Mouse (Mus musculus) frontal cortex, adult 2 months (tissue): Measurements from ENCODE around the gene Snx3. TPM values are rescaled to one million over a fixed set of nuclear protein-coding genes. Genes with fewer than 3 reads are reported as not detected.
A peak's percentile ranks its signal among the peaks of the same experiment; 100 is the strongest.

ENCODE experiments used
- DNase-seq, 2 experiments: peaks; one replicate each; pipeline ENCODE4 v3.0.0; 2022; ENCODE audit warnings: low spot score in 1 of 2; ENCODE audit errors: extremely low spot score in 1 of 2
- polyA plus RNA-seq: library from polyadenylated mRNA; depleted of rRNA; stranded (reverse); fragments of >200 nt; gene quantifications from 2 replicates; pipeline ENCODE4 v1.2.3, GENCODE M21; 2012; rRNA removed

Snx3 gene
- polyA plus RNA-seq, 1 experiment: 328 TPM

DNA sequence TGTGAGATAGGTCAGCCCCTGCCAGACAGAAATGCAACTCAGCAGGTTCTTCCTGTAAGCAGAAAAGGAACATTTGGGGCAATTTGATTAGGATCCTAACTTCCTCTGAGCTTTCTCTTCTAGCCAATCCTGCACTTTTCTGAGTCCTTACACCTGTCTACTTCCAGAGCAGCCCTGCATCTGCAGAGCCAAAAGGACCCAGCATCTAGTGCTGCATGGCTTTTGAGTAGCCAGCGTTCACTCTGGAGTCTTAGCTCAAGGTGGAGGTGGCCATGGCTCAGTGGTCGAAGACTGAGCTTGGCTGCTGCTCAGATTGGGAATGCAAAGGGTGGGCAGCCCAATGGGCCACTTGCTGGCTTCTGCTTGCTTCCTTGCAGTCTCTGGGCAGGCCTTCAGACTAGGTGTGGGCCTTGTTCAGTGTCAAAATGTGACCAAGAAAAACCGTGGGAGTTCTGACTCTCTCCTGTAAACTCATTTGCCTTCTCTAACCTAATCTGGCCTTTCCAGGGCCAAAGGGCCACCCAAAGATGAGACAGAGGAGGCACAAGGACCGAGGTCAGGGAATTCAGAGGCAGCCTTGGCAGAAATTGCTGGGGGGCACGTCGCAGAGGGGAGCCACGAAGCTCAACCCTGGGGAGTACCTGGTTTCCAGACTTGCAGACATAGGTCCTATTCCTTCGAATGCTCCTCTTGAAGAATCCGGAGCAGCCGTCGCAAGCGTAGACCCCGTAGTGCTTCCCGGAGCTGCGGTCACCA is 75.9 kb downstream of the Snx3 start:
- DNase-seq: no peak

DNA sequence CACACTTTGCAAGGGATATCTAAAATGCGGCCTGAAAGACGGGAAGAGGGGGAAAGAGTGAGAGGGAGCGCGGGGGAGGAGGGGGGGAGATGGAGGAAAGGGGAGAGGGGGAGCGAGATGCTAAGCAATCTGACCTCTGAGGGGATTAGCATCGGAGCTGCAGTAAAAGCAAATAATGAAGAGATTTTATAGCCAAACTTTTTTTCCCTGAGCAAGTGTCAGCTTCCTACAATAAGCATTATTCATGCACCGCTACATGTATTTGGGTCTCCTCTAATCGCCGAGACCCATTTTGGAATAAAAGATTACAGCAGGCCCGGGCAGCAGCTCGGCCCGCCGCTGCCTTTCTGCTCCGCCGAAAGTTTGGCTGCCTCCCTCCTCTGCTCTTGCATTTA is 76.4 kb downstream of the Snx3 start:
- no peak for DNase-seq

DNA sequence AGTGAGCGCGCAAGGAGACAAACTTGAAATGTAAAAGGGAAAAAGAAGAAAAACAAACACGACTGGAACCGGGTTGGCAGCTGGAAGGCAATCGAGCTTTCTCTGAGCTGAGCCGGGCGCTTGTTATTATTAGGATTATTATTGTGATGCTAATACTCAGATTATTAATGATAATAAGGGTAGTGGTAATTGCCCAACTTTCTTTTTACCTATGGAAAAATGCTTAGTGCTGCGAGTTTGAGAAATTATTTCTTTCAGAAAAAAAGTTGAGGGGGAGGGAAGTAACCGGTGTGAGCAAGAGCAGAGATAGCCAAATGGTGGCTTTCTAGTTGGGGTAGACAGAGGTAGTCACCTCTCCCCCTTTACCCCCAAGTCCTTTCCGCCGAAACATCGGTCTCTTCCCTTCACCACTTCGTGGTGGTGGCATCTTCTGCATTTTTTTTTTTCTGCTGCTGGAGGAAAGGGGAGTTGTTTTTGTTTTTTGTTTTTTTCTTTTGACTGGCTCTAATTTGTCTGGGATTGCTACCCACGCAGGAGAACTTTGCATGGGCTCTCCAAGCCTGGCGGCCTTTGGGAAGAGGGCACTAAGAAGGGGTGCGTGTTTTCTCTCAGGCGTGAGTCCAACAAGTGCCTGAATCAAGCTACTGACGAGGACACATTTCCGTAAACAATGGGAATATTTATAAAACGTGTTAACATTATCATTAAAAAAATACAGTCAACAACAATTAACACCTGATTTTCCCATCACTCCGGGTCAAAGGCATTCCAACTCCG is 77.1 kb downstream of the Snx3 start:
- no peak for DNase-seq

DNA sequence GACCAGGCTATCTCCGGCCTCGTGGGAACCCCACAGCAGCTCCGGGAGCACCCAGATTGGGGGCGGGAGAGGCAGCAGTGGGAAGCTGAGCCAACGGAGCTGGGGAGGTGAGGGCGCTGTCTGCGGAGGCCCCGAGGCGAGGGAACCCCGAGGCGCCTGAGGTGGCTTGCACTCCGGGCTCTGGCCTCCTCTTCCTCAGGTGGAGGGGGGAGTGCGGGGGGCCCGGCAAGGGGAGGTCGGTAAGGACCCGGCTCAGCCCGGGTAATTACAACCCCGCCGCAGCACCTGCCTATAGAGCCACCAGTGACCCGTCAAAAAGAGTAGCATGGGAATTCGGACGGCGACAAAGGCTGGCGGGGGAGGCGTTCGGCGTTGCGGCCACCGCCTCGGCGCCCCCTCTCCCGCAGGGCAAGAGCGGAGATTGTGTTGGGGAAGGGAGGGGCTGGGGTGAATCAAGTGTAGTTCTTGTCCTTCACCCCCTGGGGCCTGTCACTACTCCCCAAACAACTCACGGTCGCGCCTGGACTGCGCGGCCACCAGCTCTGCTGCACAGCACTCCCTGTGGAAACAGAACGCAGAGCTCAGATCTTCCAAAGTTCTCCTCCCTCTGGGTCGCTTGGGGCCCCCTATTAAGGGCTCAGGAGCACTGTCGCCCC is 77.8 kb downstream of the Snx3 start:
- DNase-seq: no peak

DNA sequence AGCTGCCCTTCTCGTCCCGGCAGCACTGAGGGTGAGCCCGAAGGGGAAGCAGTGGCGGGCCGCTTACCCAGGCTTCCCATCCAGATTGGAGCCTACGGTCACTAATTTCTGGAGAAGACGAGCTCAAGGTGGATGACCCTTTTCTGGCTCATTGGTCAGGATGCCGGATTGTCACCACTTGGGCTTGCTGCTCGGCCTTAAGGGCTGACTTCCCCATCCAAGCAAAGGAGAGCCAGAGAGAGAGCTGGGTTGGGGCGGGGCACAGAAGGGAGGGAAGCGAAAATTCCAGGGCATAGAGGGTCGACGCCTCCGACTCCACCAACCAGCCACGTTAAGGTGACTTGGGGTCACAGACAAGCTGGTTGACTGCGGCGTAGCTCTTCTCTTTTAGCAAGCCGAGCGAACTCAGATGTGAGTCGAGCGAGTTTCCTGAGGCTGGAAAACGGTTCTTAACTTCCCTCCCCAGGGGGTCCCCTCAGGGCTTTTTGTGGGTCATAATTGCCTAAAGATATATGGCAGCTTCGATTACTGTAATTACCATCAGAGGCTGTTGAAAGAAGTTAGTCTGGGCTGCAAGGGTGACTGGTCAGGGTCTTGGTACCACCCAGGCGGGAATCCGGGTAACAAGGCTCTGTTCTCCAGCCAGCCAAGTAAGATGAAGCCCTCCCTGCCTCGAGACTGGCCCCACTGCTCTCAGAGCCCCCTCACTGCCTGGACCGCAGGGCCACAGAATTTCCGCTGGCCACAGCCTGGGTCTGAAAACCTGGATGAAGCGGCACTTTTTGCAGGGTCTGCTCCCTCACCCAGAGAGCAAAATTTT is 78.5 kb downstream of the Snx3 start:
- DNase-seq: no peak

DNA sequence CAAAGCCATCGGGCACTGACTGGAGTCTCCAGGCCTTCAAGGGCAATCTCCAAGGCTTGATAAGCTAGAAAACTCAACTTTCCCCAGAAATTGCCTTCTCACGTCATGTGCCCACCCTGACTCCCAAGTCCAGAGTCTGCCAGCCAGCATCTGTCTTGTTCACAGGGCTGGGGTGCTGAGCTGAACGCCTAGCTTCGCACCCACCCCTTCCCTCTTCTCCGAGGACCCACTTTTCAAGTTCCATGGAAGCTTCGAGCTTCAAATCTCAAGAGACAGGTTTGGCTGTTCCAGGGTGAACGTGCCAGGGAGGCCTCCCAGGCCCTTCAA is 79.1 kb downstream of the Snx3 start:
- no peak for DNase-seq

DNA sequence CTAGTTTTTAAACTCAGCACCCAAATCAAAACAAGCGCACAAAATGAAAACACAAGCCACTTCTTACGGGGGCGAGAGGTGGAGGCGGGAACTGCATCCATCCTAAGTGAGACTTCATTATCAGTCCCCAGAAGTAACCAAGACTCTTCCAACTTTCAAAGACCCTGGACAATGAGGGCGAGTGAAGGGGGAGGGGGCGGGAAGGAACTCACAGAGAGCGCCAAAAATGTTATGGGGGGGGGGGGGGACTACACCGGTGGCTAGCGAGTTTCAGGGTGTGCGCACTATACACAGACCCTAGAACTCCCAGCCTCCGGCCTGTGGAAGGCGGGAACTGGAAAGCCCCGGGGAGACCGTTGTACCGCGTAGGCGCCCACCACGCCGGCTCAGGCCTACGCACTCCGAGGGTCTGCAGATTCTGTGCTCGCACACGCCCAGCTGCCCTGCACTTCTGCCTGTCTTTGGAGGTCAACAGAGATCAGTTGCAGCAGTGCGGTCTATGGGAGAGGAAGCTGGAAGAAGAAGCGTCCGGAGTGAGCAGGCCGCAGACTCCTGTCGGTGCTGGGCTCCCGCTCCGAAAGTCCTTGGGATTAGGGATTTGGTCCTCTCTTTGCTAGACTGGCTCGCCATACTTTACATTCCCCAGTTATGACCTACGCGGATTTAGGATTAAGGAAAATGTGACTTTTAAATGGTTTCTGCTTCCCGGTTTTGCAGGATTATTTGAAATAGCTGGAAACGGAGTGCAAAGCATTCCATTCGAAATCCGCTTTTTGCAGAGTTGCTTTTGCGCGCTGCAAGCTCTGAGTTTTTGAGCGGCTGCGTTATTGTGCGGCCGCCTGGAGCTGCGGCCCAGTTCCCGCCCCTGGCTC is 80.1 kb downstream of the Snx3 start:
- no peak for DNase-seq

DNA sequence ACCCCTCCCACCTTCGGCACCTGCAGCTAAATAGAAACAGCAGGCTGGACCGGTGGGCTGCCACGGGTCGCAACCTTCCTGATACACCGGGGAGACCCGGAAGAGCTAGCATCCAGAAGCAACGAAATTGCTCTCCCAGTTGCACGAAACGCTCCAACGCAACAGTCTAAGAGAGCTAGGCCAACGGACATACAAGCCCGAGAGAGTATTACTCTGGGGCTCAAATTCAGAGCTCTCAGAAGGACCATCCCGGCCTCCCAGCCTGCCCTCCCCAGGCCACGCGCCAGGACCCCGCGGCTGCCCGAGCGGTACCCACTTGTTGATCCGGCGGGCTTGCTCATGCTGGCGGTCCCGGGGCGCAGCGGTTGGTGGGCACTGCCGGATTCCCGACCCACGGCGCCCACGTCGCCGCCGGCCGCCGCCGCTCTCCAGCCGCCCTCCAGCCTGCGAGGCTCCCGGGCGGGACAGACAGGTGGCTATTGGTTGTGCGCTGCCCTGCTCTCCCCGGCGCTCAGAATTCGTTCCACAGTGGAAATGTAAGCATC is 80.8 kb downstream of the Snx3 start:
- no peak for DNase-seq

DNA sequence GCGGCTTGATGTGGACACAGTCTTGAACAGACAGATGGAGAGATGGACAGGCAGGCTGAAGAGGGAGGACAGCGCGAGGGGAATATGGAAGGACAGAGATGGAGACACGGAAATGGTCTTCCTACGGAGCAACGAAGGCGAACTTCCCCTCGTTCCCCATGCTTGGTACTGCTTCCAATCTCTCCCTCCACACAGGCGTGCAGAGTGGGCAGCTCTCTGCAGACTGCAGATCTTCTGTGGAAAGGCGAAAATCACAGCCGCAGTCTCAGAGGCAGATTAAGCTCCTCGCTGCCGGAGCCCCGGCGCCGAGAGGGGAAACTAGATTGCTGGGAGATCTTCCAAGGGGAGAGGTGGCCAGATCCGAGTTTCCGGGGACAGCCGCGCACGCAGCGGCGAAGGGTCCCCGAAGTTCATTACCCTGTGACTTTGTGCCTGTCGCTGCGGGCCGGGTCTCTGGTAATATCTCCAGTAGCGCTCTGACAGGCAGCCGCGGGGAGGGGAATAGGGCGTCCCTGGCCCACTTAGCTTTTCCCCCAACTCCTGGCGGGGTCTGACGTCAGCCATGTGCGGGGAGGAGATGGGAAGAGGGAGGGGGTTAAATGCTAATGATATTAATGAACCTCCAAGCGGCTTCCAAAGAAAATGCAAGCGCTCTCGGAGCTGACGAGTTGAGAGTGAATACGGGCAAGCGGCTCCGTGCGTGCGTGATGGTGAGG is 81.5 kb downstream of the Snx3 start, which contains the start of the genes Nr2e1 and Ostm1:
Nr2e1 (minus strand) TSS at position 476 of the 716 bp plus-strand sequence.
Ostm1 (plus strand) TSS at position 666 of the 716 bp plus-strand sequence.
- peak; percentile 39 to 54 for DNase-seq

DNA sequence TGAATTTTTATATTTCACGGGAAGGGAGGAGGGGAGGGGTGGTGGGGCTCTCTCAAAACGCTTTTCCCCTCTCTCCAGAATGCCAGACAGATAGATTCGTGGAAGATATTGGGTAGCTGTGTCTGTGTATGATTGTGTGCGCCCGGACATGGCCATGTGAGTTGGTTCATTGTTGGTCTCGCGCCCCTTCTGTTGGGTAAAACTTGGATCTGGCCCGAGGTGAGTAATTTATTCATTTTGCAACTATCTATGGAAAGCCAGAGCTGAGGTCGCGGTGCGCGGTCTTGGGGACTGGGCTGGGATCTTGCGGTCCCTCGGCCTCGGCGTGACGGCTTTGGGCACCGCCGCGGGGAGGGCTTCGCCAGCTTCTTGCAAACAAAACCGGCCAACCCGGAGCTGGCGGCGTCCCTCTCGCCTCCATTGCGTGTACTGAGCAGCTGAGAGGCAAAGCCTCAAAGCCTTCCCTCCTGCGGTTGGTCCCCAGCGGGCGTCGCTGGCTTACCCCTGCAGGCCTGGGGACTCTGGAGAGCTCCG is 82.1 kb downstream of the Snx3 start:
- DNase-seq: no peak

DNA sequence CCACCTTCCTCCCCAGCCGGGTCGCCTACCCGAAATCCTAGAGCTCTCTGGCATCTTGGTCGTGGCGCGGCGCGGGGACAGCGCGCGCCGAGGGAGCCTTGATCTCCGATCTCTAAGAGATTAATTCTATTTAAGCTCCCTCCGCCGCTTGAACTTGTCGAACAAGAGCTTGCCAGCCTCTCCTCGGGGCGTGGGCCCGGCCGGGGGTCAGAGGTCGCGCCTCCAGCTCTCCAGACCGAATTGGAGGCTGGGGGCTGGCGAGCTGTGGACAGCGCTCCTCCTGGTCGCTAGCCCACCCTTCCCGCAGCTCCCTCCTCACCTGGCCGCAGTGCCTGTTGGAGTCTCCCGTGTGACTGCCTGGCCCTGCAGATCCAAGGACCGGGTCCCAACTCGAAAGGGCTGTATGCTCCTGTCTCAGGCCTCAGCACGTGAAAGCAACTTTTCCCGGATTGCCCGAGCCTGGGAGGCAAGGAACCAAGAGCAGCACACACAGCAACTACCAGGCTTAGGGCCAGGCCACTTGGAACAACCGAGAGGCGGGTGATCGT is 82.7 kb downstream of the Snx3 start:
- no peak for DNase-seq

Other genes starting within 250 kb of the Snx3 start
- 24.9 and 28.3 TPM in 2 replicates for gene Foxo3, start 225.3 kb upstream of the Snx3 start, polyA plus RNA-seq
- gene Afg1l, start 23.5 kb upstream of the Snx3 start, polyA plus RNA-seq: 18.1 and 19.1 TPM in 2 replicates
- gene Nr2e1, start 81.6 kb downstream of the Snx3 start, polyA plus RNA-seq: 13.8 and 14.4 TPM in 2 replicates
- 42.6 and 45.7 TPM in 2 replicates for gene Ostm1, start 81.8 kb downstream of the Snx3 start, polyA plus RNA-seq